Mouse (Mus musculus): ENCODE data around the gene Psd4.

The Psd4 gene

DNA sequence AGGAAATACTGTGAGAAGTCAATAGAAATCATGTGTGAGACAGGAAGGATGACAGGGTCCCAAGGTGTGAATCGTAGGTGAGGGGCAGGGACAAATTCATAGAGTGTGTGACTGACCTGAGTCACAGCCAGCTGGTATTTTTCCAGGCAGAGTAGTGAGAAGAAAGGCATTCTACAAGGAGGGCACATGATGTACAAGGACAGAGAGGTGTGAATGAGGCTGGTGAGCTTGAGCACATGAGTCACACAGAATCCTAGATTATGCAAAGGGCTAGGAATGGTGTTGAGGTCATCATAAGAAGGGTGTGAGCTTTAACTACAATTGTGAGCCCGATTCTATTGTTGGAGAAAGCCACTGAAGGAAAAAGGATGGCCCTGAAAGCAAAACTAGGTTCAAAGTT, 72.7 kb downstream of the Psd4 start:
- DNase-seq: no peak

DNA sequence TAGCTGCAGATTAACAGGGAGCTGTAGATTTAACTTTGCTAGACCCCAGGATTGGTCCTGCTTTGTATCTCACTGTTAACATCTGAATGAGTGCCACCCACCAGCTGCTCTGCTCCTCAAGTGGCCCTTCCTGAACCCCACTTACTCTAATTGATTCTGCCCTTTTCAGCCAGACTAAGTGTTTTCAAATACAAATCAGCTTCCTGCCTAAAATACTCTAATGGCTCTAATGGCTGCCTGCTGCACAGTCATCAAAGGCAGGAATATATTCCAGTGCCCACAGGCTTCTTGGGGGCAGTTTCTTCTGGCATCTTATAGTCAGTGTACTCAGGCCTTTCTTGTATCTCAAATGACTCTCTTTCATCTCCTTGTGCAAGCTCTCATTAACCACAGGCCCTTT, 74.5 kb downstream of the Psd4 start:
- DNase-seq: no peak

DNA sequence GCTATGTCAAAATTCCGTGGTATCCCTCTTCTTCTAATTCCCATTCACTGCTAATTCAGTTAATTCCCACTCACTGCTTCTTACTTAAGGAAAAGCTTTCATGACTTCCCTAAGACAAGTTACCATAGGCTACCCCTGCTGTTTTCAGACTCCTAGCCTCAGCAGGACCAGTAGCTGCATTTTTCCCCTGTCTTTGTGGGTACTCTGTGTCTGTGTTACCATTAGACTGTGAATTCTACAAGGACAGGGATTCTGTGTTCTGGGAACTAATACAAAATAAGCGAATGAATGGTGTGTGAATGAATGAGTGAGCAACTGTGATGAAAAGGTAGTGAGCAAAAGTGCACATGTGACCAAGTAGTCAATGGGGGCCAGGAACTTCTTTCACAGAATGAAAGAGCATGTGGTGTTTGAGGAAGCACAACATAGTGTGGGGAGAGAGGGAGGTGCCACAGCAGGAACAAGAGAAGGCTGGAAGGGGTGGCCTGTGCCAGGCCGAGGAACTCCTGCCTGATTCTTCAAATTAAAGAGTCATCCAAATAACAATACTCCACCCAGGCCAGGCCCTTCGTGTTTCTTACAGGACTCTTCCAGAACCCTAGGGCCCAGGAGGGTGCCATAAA, 75.0 kb downstream of the Psd4 start:
- no peak for DNase-seq

DNA sequence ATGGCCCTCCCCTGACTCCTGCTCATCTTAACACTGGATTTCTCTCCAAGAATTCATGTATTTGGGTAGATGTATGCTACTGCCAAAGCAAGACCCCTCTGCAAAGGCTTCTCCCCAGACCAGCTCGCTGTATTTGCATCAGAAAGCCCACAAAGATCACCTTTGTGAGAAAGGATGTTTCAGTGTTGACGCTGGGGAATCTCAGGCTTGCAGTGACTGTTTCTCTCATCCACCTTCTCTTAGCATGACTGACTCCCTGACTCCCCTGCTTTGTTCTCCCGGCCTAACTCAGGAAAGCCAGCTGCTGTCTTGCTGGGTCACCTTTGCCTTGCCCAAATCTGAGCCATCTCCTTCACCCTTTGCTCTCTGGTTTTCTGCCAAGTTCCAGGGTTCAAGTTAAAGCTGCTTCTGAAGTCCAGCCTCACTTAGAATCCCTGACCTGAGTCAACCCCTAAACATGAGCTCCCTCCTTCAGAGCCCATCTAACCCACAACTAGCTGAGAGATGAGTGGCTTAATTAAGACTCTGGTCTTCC, 75.9 kb downstream of the Psd4 start:
- no peak for DNase-seq

DNA sequence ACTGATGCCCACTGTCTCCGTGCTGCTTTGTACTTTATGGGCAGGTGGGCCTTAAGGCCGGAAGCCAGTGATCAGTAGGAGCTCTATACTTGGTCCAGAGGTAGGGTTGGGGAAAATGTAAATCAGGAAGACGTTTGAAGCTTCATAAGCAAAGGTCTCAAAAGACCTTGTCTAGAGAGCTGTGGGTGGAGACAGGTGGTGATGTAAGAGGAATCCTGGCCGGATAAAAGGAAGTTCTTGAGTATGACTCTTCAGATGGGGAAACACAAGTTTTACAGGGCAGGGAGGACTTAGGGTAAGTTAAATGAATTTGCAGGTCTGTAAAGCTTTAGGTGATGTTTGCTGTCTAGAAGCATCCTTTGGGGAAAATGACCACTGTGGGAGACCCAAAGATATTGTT, 81.7 kb downstream of the Psd4 start:
- no peak for DNase-seq

DNA sequence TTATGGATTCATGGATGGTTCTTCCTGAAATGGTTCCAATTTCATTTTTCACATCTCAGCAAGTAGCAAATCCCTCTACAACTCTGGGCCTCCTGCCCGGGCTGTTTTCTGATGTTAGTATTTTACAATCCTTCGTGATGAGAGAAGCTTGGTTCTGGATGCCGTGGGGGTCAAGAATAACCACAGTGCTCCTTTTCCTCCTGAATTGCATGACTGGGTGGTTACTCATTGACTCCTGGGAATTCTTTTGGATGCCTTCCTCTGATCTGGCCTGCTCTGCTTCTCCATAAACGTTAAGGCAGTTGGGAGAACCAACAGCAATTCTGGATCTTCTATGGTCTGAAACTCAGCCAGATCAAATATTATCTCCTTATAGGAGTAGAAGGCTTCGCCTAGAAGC, 85.8 kb downstream of the Psd4 start:
- no peak for DNase-seq

DNA sequence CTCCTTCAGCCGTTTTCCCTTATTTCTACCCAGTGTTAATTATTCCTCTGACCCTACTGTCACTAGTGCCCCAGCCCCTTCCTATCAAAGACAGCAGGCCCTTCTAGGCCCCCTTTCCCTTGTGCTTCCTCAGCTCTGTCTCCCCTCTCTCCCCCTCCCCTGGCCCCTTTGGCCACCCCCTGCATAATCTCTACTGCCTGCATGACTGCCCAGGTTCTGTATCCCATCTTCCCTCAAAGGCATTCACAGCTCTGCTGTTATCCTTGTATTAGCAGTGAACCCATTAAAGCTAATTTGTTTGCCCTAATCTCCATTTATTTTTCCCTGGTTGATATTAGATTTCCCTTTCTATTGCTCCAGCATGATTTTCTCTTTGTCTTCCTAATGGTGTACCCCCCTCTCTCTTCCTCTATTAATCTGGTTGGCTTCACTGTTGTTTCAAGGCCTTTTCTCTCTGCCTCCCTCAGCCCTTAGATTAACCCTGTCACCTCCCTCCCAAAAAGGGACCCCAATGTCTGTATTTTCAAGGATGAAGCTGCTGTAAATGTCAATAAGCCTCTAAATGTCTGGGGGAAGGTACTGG, 87.1 kb downstream of the Psd4 start:
- no peak for DNase-seq

DNA sequence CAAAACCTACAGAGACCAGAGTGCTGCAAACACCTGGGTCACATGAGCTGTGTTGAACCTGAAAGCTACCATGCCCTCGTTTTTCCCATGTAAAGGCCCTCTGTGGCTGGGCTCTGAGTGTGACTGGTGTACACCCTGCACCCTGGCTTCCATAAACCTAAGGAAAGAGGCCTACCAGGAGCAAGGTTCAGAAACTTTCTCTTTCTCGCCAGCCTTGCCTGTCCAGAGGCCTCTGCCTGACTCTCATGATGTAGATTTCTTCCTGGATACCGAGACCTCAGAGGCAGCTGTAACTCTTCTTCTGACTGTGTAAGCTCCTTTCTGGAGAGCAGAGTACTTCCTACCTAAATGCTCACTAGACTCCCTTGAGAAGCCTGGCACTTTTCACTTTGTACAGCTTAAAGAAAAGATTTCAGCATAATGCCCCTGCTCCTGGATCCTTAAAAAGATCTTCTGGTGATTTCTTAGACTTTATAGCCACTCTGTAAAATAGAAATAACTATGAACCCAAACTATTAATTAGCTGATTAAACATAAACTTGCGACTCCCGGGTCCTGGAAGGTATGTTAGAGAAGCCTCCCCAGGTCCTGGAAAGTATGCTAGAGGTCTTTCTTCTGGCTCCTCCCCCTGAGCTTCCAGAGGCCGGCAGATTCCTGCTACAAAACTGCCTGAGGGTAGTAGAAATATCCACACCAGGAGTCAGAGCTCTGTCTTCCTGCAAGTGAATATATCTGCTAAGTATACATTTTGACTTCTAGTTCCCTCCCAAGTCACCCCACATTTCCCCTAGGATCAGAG, 87.9 kb downstream of the Psd4 start:
- no peak for DNase-seq

DNA sequence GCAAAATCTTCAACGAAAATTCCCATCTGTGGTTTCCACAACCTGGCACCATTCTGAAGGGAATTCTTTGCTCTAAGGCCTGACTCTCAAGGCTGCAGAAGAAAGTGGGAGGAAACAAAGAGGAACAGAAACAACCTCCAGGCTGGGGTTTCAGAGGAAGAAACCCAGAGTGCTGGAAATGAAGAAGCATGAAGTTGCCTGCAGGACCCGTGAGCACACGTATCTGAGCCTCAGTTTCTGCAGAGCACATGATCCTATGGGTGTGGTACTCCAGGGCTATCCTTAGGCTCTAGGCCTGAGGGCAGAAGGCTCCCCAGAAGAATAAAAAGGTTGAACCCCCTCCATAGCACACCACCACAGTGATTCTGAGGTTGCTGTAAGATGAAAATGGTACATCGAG, 89.5 kb downstream of the Psd4 start:
- DNase-seq: no peak

DNA sequence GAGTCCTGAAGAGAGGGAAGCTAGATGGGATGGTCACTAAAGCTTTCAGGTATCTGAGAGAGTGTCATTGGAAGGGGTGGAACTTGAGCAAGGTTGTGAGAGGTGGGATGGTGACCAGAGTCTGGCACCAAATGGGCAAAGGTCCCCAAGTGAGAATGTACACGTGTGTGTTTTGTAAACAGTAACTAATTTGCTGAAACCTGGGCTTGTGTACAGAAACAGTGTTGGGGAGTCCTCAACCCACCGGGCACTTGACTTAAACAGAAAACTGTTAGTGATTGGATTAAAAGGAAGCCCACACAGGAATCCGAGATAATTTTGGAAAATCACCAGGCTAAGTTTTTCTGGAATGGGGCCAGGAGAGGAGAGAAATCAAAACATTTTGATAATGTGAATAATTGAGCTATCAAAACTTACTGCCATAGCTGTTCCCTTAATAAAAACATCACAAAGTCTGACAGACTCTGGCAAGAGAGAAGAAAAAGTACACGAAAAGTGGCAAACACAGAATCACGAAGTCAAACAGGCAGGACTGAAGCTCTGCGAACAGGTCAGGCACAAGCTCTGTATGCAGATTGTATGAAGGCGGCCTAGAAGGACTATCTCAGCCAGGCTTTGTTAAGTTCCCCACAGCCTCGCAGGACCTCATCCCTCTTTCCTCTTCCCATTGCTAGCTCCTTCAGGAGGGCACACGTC, 92.9 kb downstream of the Psd4 start:
- no peak for DNase-seq

DNA sequence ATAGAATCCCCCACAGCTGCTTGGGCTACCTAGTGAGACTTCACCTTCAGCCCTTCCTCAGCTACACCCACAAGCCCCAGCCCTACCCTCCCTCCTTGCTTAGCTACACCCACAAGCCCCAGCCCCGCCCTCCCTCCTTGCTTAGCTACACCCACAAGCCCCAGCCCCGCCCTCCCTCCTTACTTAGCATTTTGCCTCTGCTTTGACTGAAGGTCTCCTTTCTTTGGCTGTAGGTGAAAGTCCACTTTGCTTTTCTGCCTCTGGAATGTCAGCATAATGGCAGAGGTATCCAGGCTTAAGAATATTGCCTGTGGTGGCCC, 93.4 kb downstream of the Psd4 start:
- DNase-seq: no peak
